Mouse (Mus musculus): ENCODE results near the gene Pip4k2b. TPM values are rescaled to one million over a fixed set of nuclear protein-coding genes. Genes with fewer than 3 reads are reported as not detected.

Pip4k2b gene
- total and polyA plus RNA-seq, 3 experiments: 23.3 to 44.0 (median 30.8) TPM

DNA sequence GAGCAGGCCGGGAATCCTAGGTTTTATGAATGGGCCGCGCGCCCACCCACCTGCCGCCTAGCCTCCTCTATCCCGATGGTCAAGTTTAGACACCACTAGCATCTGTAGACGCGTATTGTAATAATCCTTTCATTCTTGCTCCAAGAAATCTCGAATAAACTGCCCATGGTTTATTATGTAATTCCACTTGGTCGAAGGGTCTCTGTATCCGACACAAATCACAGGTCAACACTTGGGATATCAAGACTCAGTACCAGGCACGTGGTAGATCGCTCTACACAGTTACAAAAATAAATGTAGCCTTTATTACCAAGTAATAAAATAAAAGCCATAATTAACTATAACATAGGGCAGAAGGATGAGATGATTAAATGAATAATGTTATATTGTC lies 822 bp upstream of the Pip4k2b start:
- Histone ChIP-seq H3K4me3 (replicated peaks in 1 of 3; ENCODE audit: low read depth in 2 of 3, low read length in 2 of 3, poor library complexity in 1 of 3) (peak overlapping the region; percentile 24 to 73 (median 58)), H3K36me3 (replicated peaks in 1 of 2; ENCODE audit: control insufficient read depth in 1 of 2, insufficient read depth in 1 of 2, low read length in 1 of 2) (peaks cover 27 to 52% of the 10 kb centered on the region in 2 experiments), H3K9ac (ENCODE audit: insufficient read depth, low read depth) (no peak overlapping the region; the same call in 1 of the 2 replicates), H3K4me2 (ENCODE audit: insufficient read depth, low read depth, poor library complexity, severe bottlenecking) (peak overlapping the region; percentile 58), H3K9me3 (replicated peaks; ENCODE audit: low read length) (no peaks in the 10 kb centered on the region), H3K79me2 (replicated peaks; ENCODE audit: control insufficient read depth, extremely low read depth, insufficient read depth, poor library complexity, severe bottlenecking) (peaks cover 19% of the 10 kb centered on the region), H3K27me3 (replicated peaks) (no peaks in the 10 kb centered on the region), H3K27ac (ENCODE audit: insufficient read depth, low read depth) (no peak overlapping the region), H3K4me1 (ENCODE audit: control insufficient read depth in 1 of 2, insufficient read depth in 2 of 2) (peaks cover 6 to 27% of the 10 kb centered on the region in 2 experiments)
- peak; percentile 15; the same call in 1 of the 2 replicates for TF ChIP-seq POLR2A (IDR thresholded peaks at IDR 0.05; ENCODE audit: low read depth, low read length)
- TF ChIP-seq JUND (conservative IDR thresholded peaks at IDR 0.05; ENCODE audit: low read depth, low read length): no peak
- no peak for DNase-seq (ENCODE audit: extremely low read depth)
- in situ Hi-C loops (cut with MboI; ENCODE audit: low pct_ligation_motif_present, low pct_unique_long_range_greater_than_20kb, low sequenced_read_pairs) (no loop called here), dilution Hi-C loops (cut with MboI; ENCODE audit: extremely low pct_ligation_motif_present, extremely low pct_unique_long_range_greater_than_20kb, low sequenced_read_pairs) (no loop called here)

DNA sequence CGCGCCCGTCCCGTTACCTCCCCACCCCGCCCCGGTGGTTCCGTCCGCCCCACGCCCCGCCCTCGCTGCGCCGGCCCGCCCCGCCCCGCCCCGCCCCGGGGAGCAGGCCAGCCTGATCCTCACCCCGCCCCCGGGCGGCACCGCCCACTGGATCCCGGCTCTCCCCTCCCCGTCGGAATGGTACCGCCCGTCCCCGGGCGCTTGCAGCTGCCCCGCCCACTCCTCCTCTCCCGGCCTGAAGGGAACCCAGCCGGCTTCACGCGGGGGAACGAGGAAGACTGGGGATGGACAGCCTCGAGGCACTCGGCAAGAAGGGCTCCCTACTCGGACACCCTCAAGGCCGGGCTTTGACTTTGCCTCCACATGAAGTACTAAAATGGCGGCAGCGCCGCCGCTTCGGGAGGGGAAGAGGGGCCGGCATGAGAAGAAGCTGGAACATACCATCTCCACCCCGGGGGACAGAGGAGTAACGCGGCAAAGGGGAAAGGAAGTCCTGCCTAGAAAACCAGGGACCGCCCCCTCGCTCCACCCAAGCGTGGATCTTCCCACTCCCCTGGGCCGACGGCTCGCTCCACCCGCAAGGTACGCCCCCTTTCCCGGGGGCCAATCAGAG lies 320 bp upstream of the Pip4k2b start:
- Histone ChIP-seq H3K9ac (ENCODE audit: insufficient read depth, low read depth) (peak overlapping the region; percentile 95), H3K4me2 (ENCODE audit: insufficient read depth, low read depth, poor library complexity, severe bottlenecking) (peak overlapping the region; percentile 58), H3K4me3 (replicated peaks in 1 of 3; ENCODE audit: low read depth in 2 of 3, low read length in 2 of 3, poor library complexity in 1 of 3) (peak overlapping the region; percentile 58 to 81 (median 79)), H3K4me1 (ENCODE audit: control insufficient read depth in 1 of 2, insufficient read depth in 2 of 2) (peaks cover 6 to 31% of the 10 kb centered on the region in 2 experiments), H3K9me3 (replicated peaks; ENCODE audit: low read length) (no peaks in the 10 kb centered on the region), H3K36me3 (replicated peaks in 1 of 2; ENCODE audit: control insufficient read depth in 1 of 2, insufficient read depth in 1 of 2, low read length in 1 of 2) (peaks cover 24 to 52% of the 10 kb centered on the region in 2 experiments), H3K27ac (ENCODE audit: insufficient read depth, low read depth) (peak overlapping the region; percentile 59), H3K27me3 (replicated peaks) (no peaks in the 10 kb centered on the region), H3K79me2 (replicated peaks; ENCODE audit: control insufficient read depth, extremely low read depth, insufficient read depth, poor library complexity, severe bottlenecking) (peaks cover 23% of the 10 kb centered on the region)
- in situ Hi-C loops (cut with MboI; ENCODE audit: low pct_ligation_motif_present, low pct_unique_long_range_greater_than_20kb, low sequenced_read_pairs): no loop called here
- DNase-seq (ENCODE audit: extremely low read depth): peak; percentile 100
- dilution Hi-C loops (cut with MboI; ENCODE audit: extremely low pct_ligation_motif_present, extremely low pct_unique_long_range_greater_than_20kb, low sequenced_read_pairs): no loop called here
- peak; percentile 79; the same call in 1 of the 2 replicates for TF ChIP-seq MYC (IDR thresholded peaks at IDR 0.05; ENCODE audit: low read depth, low read length)
- peak; percentile 85 for TF ChIP-seq ELF1 (IDR thresholded peaks at IDR 0.05; ENCODE audit: low read depth, low read length)
- no peak for TF ChIP-seq JUN (IDR thresholded peaks at IDR 0.05; ENCODE audit: insufficient read depth, low read depth, low read length)
- no peak for TF ChIP-seq SMC3 (IDR thresholded peaks at IDR 0.05; ENCODE audit: low read depth, low read length)
- peak; percentile 60 for TF ChIP-seq NRF1 (IDR thresholded peaks at IDR 0.05; ENCODE audit: low read depth, low read length)
- TF ChIP-seq TCF12 (IDR thresholded peaks at IDR 0.05; ENCODE audit: low read depth, low read length): peak; percentile 63; the same call in 1 of the 2 replicates
- peak; percentile 58 for TF ChIP-seq CHD2 (IDR thresholded peaks at IDR 0.05; ENCODE audit: low read length)
- TF ChIP-seq GABPA (IDR thresholded peaks at IDR 0.05; ENCODE audit: insufficient replicate concordance, low read depth, low read length): no peak
- no peak for TF ChIP-seq RAD21 (IDR thresholded peaks at IDR 0.05; ENCODE audit: low read depth, low read length)
- peak; percentile 57; the same call in 1 of the 2 replicates for TF ChIP-seq TBP (conservative IDR thresholded peaks at IDR 0.05; ENCODE audit: low read depth, low read length)
- TF ChIP-seq USF2 (conservative IDR thresholded peaks at IDR 0.05; ENCODE audit: low read depth, low read length): no peak
- peak; percentile 71 for TF ChIP-seq SIN3A (IDR thresholded peaks at IDR 0.05; ENCODE audit: low read length)
- no peak; the same call in 1 of the 2 replicates for TF ChIP-seq MEF2A (IDR thresholded peaks at IDR 0.05; ENCODE audit: borderline replicate concordance, low read depth, low read length)
- no peak; the same call in 1 of the 2 replicates for TF ChIP-seq UBTF (IDR thresholded peaks at IDR 0.05; ENCODE audit: low read depth, low read length)
- TF ChIP-seq NELFE (IDR thresholded peaks at IDR 0.05; ENCODE audit: low read depth, low read length): peak; percentile 73
- no peak for TF ChIP-seq JUND (conservative IDR thresholded peaks at IDR 0.05; ENCODE audit: low read depth, low read length)
- no peak for TF ChIP-seq ZNF384 (IDR thresholded peaks at IDR 0.05; ENCODE audit: low read depth, low read length)
- TF ChIP-seq ETS1 (conservative IDR thresholded peaks at IDR 0.05; ENCODE audit: low read depth, low read length): peak; percentile 51
- TF ChIP-seq USF1 (IDR thresholded peaks at IDR 0.05; ENCODE audit: low read depth, low read length): no peak
- TF ChIP-seq BHLHE40 (IDR thresholded peaks at IDR 0.05; ENCODE audit: low read depth, low read length): peak; percentile 23; the same call in 1 of the 2 replicates
- no peak for TF ChIP-seq PAX5 (IDR thresholded peaks at IDR 0.05; ENCODE audit: low read length)
- no peak for TF ChIP-seq ZKSCAN1 (IDR thresholded peaks at IDR 0.05; ENCODE audit: borderline replicate concordance, low read depth, low read length)
- TF ChIP-seq MAFK (IDR thresholded peaks at IDR 0.05; ENCODE audit: insufficient replicate concordance, low read length): no peak
- TF ChIP-seq MAZ (IDR thresholded peaks at IDR 0.05; ENCODE audit: low read depth, low read length): peak; percentile 89
- TF ChIP-seq KAT2A (IDR thresholded peaks at IDR 0.05; ENCODE audit: insufficient replicate concordance, low read length): 0 out of 2 replicates have a peak, but pooled peaks have one; percentile 33
- TF ChIP-seq ZC3H11A (IDR thresholded peaks at IDR 0.05; ENCODE audit: low read depth, low read length): no peak
- TF ChIP-seq E2F4 (IDR thresholded peaks at IDR 0.05; ENCODE audit: insufficient replicate concordance, low read depth, low read length): peak; percentile 86; the same call in 1 of the 2 replicates
- TF ChIP-seq POLR2A (IDR thresholded peaks at IDR 0.05; ENCODE audit: low read depth, low read length): peak; percentile 83
- TF ChIP-seq HCFC1 (IDR thresholded peaks at IDR 0.05; ENCODE audit: low read depth, low read length): peak; percentile 66
- TF ChIP-seq CTCF (conservative IDR thresholded peaks at IDR 0.05 in 1 of 2, IDR thresholded peaks at IDR 0.05 in 1 of 2; ENCODE audit: low read depth in 2 of 2, low read length in 2 of 2): no peak
- TF ChIP-seq EP300 (IDR thresholded peaks at IDR 0.05; ENCODE audit: low read length): no peak; the same call in 1 of the 2 replicates
